Mouse (Mus musculus): ENCODE measurements around the gene Stard10. TPM values are rescaled to one million over a fixed set of nuclear protein-coding genes. Genes with fewer than 3 reads are reported as not detected.

Stard10 gene
- polyA plus RNA-seq, 1 experiment from 2014 or later = 6.2 TPM

- Histone ChIP-seq H3K4me2 (ENCODE audit: low read length) (peak overlapping the region; percentile 96), H3K27ac (ENCODE audit: low read length) (no peak overlapping the region), H3K36me3 (ENCODE audit: control insufficient read depth, insufficient read depth) (no peaks in the 10 kb centered on the region), H3K27me3 (replicated peaks; ENCODE audit: control insufficient read depth, insufficient read depth, low read length) (no peaks in the 10 kb centered on the region), H3K4me3 (replicated peaks; ENCODE audit: low read length) (peak overlapping the region; percentile 52), H3K4me1 (replicated peaks; ENCODE audit: control insufficient read depth, insufficient read depth, low read length) (peaks cover 14% of the 10 kb centered on the region), H3K9me3 (ENCODE audit: control insufficient read depth, low read length) (no peaks in the 10 kb centered on the region), H3K9ac (replicated peaks; ENCODE audit: low read depth, low read length) (peak overlapping the region; percentile 49)
- no peak for ATAC-seq
- 7% methylated on average over 13 of the region's 13 CpGs for WGBS
Observed at GRCm38 (mm10) chr7:101348312-101348711, 31.4 kb downstream of the Stard10 start.

- peak; percentile 56 for ATAC-seq
- WGBS = 31% methylated on average over 2 of the region's 2 CpGs
Observed at GRCm38 (mm10) chr7:101349861-101350260, 33.0 kb downstream of the Stard10 start.

DNA sequence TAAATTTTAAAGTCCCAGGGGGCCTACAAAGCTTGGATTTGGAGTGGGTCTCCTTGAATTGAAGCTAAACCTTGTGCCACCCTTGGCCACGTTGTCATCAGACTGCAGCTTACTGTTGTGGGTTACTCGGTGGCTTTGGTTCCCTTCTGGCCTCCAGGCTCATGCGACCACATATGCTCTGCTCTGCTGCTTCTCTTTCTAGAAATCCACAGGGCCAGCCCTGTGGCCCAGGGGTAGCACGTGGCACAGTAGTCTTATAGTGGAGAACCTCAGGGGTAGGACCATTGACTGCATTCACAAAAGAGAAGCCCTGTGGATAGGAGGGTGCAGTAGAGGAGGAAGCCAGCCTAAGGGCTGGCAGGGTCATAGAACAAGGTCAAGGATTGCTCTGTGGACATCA is 35.5 kb downstream of the Stard10 start:
- 86% methylated on average over 4 of the region's 4 CpGs for WGBS
- Histone ChIP-seq H3K27ac (ENCODE audit: low read length) (no peak overlapping the region), H3K36me3 (ENCODE audit: control insufficient read depth, insufficient read depth) (no peaks in the 10 kb centered on the region), H3K9me3 (ENCODE audit: control insufficient read depth, low read length) (no peaks in the 10 kb centered on the region), H3K4me3 (replicated peaks; ENCODE audit: low read length) (no peak overlapping the region), H3K4me2 (ENCODE audit: low read length) (no peak overlapping the region), H3K4me1 (replicated peaks; ENCODE audit: control insufficient read depth, insufficient read depth, low read length) (peaks cover 13% of the 10 kb centered on the region), H3K27me3 (replicated peaks; ENCODE audit: control insufficient read depth, insufficient read depth, low read length) (no peaks in the 10 kb centered on the region), H3K9ac (replicated peaks; ENCODE audit: low read depth, low read length) (no peak overlapping the region)
- ATAC-seq = no peak

More at GRCm38 (mm10) chr7:101349861-101350260, 33.0 kb downstream of the Stard10 start:
- Histone ChIP-seq H3K27me3 (replicated peaks; ENCODE audit: control insufficient read depth, insufficient read depth, low read length) (no peaks in the 10 kb centered on the region), H3K27ac (ENCODE audit: low read length) (no peak overlapping the region), H3K9ac (replicated peaks; ENCODE audit: low read depth, low read length) (no peak overlapping the region), H3K9me3 (ENCODE audit: control insufficient read depth, low read length) (no peaks in the 10 kb centered on the region), H3K4me3 (replicated peaks; ENCODE audit: low read length) (no peak overlapping the region), H3K4me2 (ENCODE audit: low read length) (no peak overlapping the region), H3K4me1 (replicated peaks; ENCODE audit: control insufficient read depth, insufficient read depth, low read length) (peaks cover 14% of the 10 kb centered on the region), H3K36me3 (ENCODE audit: control insufficient read depth, insufficient read depth) (no peaks in the 10 kb centered on the region)

GRCm38 (mm10) chr7:101354423-101354822 is 37.5 kb downstream of the Stard10 start:
- no peak for ATAC-seq
- no peak overlapping the region for H3K4me2 ChIP-seq (ENCODE audit: low read length)
- H3K9me3 ChIP-seq (ENCODE audit: control insufficient read depth, low read length) = no peaks in the 10 kb centered on the region
- no peaks in the 10 kb centered on the region for H3K36me3 ChIP-seq (ENCODE audit: control insufficient read depth, insufficient read depth)
- H3K4me3 ChIP-seq (replicated peaks; ENCODE audit: low read length) = no peak overlapping the region
- H3K9ac ChIP-seq (replicated peaks; ENCODE audit: low read depth, low read length) = no peak overlapping the region
- H3K4me1 ChIP-seq (replicated peaks; ENCODE audit: control insufficient read depth, insufficient read depth, low read length) = no peaks in the 10 kb centered on the region
- H3K27me3 ChIP-seq (replicated peaks; ENCODE audit: control insufficient read depth, insufficient read depth, low read length) = no peaks in the 10 kb centered on the region
- 87% methylated on average over 5 of the region's 5 CpGs for WGBS
- H3K27ac ChIP-seq (ENCODE audit: low read length) = no peak overlapping the region

GRCm38 (mm10) chr7:101355551-101356100 is 38.7 kb downstream of the Stard10 start:
- Histone ChIP-seq H3K4me1 (replicated peaks; ENCODE audit: control insufficient read depth, insufficient read depth, low read length) (no peaks in the 10 kb centered on the region), H3K36me3 (ENCODE audit: control insufficient read depth, insufficient read depth) (no peaks in the 10 kb centered on the region), H3K9ac (replicated peaks; ENCODE audit: low read depth, low read length) (no peak overlapping the region), H3K9me3 (ENCODE audit: control insufficient read depth, low read length) (no peaks in the 10 kb centered on the region), H3K27ac (ENCODE audit: low read length) (no peak overlapping the region), H3K27me3 (replicated peaks; ENCODE audit: control insufficient read depth, insufficient read depth, low read length) (no peaks in the 10 kb centered on the region), H3K4me2 (ENCODE audit: low read length) (no peak overlapping the region), H3K4me3 (replicated peaks; ENCODE audit: low read length) (no peak overlapping the region)
- ATAC-seq = no peak
- WGBS = 88% methylated on average over 6 of the region's 6 CpGs

- WGBS = 68% methylated on average over 3 of the region's 3 CpGs
- Histone ChIP-seq H3K4me3 (replicated peaks; ENCODE audit: low read length) (no peak overlapping the region), H3K27me3 (replicated peaks; ENCODE audit: control insufficient read depth, insufficient read depth, low read length) (no peaks in the 10 kb centered on the region), H3K9ac (replicated peaks; ENCODE audit: low read depth, low read length) (no peak overlapping the region), H3K27ac (ENCODE audit: low read length) (no peak overlapping the region), H3K36me3 (ENCODE audit: control insufficient read depth, insufficient read depth) (no peaks in the 10 kb centered on the region), H3K4me2 (ENCODE audit: low read length) (no peak overlapping the region), H3K4me1 (replicated peaks; ENCODE audit: control insufficient read depth, insufficient read depth, low read length) (no peaks in the 10 kb centered on the region), H3K9me3 (ENCODE audit: control insufficient read depth, low read length) (no peaks in the 10 kb centered on the region)
- no peak for ATAC-seq
Observed at GRCm38 (mm10) chr7:101356868-101357267, 40.0 kb downstream of the Stard10 start.

DNA sequence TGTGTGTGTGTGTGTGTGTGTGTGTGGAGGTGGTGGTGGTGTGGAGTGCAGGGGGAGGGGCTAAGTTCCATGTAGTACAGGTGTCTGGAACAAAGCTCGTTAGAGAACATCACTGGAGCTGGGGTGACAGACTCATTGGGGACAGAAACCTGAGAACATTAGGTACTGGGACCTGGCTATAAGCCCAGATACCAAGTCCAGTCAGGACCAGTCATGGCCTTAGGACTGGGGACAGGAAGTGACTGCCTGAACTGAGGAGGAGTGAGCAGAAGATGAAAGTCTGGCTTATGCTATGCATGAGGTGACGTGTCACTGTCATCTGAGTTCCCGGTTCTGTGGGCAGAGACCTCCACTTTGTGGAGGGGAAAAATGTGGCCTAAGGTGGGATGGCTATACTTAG is 43.5 kb downstream of the Stard10 start:
- ATAC-seq = no peak
- WGBS = 74% methylated on average over 3 of the region's 3 CpGs
- no peaks in the 10 kb centered on the region for H3K36me3 ChIP-seq (ENCODE audit: control insufficient read depth, insufficient read depth)

DNA sequence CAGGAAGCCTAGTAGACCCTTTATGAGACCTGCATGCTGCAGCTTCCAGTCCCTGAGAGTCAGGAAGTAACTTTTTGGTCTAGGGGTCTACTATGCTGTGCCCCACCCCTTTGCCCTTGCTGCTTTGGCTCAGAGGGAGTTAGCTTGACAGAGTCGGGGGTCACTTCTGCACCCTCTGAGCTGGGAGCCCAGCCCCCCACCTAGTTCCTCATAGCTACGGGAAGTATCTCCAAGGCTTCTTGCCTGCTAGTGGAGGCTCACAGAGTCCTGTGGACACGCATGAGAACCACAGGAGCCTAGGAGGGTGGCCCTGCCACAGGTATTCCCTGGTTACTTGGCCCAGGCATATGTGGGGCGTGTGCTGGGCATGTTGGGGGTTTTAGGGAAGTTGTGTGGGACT is 44.1 kb downstream of the Stard10 start:
- Histone ChIP-seq H3K4me2 (ENCODE audit: low read length) (no peak overlapping the region), H3K27me3 (replicated peaks; ENCODE audit: control insufficient read depth, insufficient read depth, low read length) (no peaks in the 10 kb centered on the region), H3K27ac (ENCODE audit: low read length) (no peak overlapping the region), H3K9me3 (ENCODE audit: control insufficient read depth, low read length) (no peaks in the 10 kb centered on the region), H3K4me3 (replicated peaks; ENCODE audit: low read length) (no peak overlapping the region), H3K36me3 (ENCODE audit: control insufficient read depth, insufficient read depth) (no peaks in the 10 kb centered on the region), H3K9ac (replicated peaks; ENCODE audit: low read depth, low read length) (no peak overlapping the region), H3K4me1 (replicated peaks; ENCODE audit: control insufficient read depth, insufficient read depth, low read length) (no peaks in the 10 kb centered on the region)
- ATAC-seq = no peak
- 70% methylated on average over 4 of the region's 4 CpGs for WGBS

More for the DNA sequence above, 43.5 kb downstream of the Stard10 start:
- no peak overlapping the region for H3K27ac ChIP-seq (ENCODE audit: low read length)
- H3K4me3 ChIP-seq (replicated peaks; ENCODE audit: low read length) = no peak overlapping the region
- no peaks in the 10 kb centered on the region for H3K9me3 ChIP-seq (ENCODE audit: control insufficient read depth, low read length)
- no peak overlapping the region for H3K9ac ChIP-seq (replicated peaks; ENCODE audit: low read depth, low read length)
- no peak overlapping the region for H3K4me2 ChIP-seq (ENCODE audit: low read length)
- no peaks in the 10 kb centered on the region for H3K27me3 ChIP-seq (replicated peaks; ENCODE audit: control insufficient read depth, insufficient read depth, low read length)
- no peaks in the 10 kb centered on the region for H3K4me1 ChIP-seq (replicated peaks; ENCODE audit: control insufficient read depth, insufficient read depth, low read length)

- ATAC-seq = no peak
- H3K4me2 ChIP-seq (ENCODE audit: low read length) = no peak overlapping the region
- 65% methylated on average over 4 of the region's 4 CpGs for WGBS
- no peaks in the 10 kb centered on the region for H3K36me3 ChIP-seq (ENCODE audit: control insufficient read depth, insufficient read depth)
- H3K4me3 ChIP-seq (replicated peaks; ENCODE audit: low read length) = no peak overlapping the region
- H3K9ac ChIP-seq (replicated peaks; ENCODE audit: low read depth, low read length) = no peak overlapping the region
- no peak overlapping the region for H3K27ac ChIP-seq (ENCODE audit: low read length)
- no peaks in the 10 kb centered on the region for H3K27me3 ChIP-seq (replicated peaks; ENCODE audit: control insufficient read depth, insufficient read depth, low read length)
- no peaks in the 10 kb centered on the region for H3K4me1 ChIP-seq (replicated peaks; ENCODE audit: control insufficient read depth, insufficient read depth, low read length)
- H3K9me3 ChIP-seq (ENCODE audit: control insufficient read depth, low read length) = no peaks in the 10 kb centered on the region
Observed at GRCm38 (mm10) chr7:101361767-101362166, 44.9 kb downstream of the Stard10 start.

DNA sequence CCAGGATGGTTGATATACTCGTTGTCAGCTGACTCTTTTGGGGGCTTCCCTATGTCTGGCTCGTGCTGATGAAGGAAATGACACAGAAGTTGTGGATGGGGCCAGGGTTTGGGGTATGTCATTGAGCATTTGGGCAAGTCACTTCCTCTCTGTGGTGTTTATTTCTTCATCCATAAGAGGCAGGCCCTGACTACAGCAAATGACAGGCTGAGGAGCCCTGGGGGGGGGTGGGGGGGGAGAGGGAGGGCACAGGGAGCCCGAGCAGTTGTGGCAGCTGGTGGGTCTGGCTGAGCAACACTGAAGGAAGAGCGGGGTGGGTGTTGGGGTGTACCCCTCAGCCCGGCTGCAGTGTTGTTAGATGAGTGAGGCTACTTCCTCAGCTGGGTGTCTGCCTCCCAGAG is 45.9 kb downstream of the Stard10 start:
- Histone ChIP-seq H3K27me3 (replicated peaks; ENCODE audit: control insufficient read depth, insufficient read depth, low read length) (no peaks in the 10 kb centered on the region), H3K9ac (replicated peaks; ENCODE audit: low read depth, low read length) (no peak overlapping the region), H3K4me3 (replicated peaks; ENCODE audit: low read length) (no peak overlapping the region), H3K27ac (ENCODE audit: low read length) (no peak overlapping the region), H3K36me3 (ENCODE audit: control insufficient read depth, insufficient read depth) (no peaks in the 10 kb centered on the region), H3K4me1 (replicated peaks; ENCODE audit: control insufficient read depth, insufficient read depth, low read length) (no peaks in the 10 kb centered on the region), H3K4me2 (ENCODE audit: low read length) (no peak overlapping the region), H3K9me3 (ENCODE audit: control insufficient read depth, low read length) (no peaks in the 10 kb centered on the region)
- ATAC-seq = no peak
- 69% methylated on average over 5 of the region's 5 CpGs for WGBS

All from forebrain, embryonic 16.5 days (tissue).